Mouse (Mus musculus): ENCODE results near the gene Zfp598. TPM values are rescaled to one million over a fixed set of nuclear protein-coding genes. Genes with fewer than 3 reads are reported as not detected.

The Zfp598 gene
- total and polyA plus RNA-seq, 2 experiments from 2014 or later, result 14.6 to 47.0 TPM

DNA sequence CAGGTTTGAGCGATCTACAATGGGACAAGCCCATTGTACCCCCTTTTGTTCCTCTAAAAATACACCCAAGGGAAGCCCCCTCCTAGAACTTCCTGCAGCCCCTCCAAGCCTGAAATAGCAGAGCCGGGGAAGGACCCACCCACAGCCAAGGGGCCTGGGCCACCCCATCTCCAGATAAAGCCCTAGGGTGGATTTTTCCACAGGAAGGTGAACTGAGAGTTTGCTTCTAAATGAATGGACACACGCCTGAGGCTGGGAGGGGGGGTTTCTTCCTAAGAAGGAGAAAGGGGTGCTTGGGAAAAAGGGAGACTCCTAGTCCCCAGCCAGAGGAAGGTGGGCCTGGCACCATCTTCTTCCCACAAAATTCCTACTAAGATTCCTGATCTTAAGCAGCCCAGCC is 23.6 kb upstream of the Zfp598 start:
- ATAC-seq (no peak), DNase-seq (ENCODE audit: low spot score) (no peak)
- H3K9me3 ChIP-seq (ENCODE audit: low read length), result no peaks in the 10 kb centered on the region
- no peaks in the 10 kb centered on the region for H3K27me3 ChIP-seq (ENCODE audit: insufficient read depth, low read length)
- H3K27ac ChIP-seq, result 0 out of 2 replicates have a peak overlapping the region, but pooled peaks have one; percentile 11
- TF ChIP-seq CTCF (IDR thresholded peaks at IDR 0.05; ENCODE audit: low read depth), result no peak
- H3K4me2 ChIP-seq (ENCODE audit: low read depth, low read length), result no peak overlapping the region
- H3K36me3 ChIP-seq (ENCODE audit: insufficient read depth, low read length), result no peaks in the 10 kb centered on the region
- no peak overlapping the region for H3K4me3 ChIP-seq (ENCODE audit: low read length)
- no peak overlapping the region for H3K9ac ChIP-seq (replicated peaks; ENCODE audit: low read length)
- peaks cover 4% of the 10 kb centered on the region; the same call in 1 of the 2 replicates for H3K4me1 ChIP-seq (ENCODE audit: insufficient read depth, low read length)
- WGBS, result 83% methylated on average over 3 of the region's 3 CpGs

DNA sequence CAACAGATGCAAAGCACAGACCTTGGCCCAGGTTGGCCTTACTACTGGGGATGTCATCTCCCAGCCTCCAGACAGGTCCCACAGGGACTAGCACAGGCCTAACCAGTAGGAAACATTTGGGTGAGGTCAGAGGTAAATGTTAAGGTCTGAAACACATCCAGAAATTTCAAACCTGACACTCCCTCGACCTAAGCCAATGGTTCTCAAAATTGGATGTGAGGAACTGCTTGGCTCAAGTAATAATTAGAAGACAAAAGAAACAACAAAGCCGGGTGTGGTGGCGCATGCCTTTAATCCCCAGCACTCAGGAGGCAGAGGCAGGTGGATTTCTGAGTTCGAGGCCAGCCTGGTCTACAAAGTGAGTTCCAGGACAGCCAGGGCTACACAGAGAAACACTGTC is 23.1 kb upstream of the Zfp598 start:
- Histone ChIP-seq H3K9ac (replicated peaks; ENCODE audit: low read length) (no peak overlapping the region), H3K27me3 (ENCODE audit: insufficient read depth, low read length) (no peaks in the 10 kb centered on the region), H3K4me3 (ENCODE audit: low read length) (no peak overlapping the region), H3K36me3 (ENCODE audit: insufficient read depth, low read length) (no peaks in the 10 kb centered on the region), H3K27ac (no peak overlapping the region), H3K4me1 (ENCODE audit: insufficient read depth, low read length) (peaks cover 4% of the 10 kb centered on the region; the same call in 1 of the 2 replicates), H3K9me3 (ENCODE audit: low read length) (no peaks in the 10 kb centered on the region), H3K4me2 (ENCODE audit: low read depth, low read length) (no peak overlapping the region)
- 79% methylated on average over 4 of the region's 4 CpGs for WGBS
- no peak for DNase-seq (ENCODE audit: low spot score)
- no peak for ATAC-seq
- TF ChIP-seq CTCF (IDR thresholded peaks at IDR 0.05; ENCODE audit: low read depth), result no peak

DNA sequence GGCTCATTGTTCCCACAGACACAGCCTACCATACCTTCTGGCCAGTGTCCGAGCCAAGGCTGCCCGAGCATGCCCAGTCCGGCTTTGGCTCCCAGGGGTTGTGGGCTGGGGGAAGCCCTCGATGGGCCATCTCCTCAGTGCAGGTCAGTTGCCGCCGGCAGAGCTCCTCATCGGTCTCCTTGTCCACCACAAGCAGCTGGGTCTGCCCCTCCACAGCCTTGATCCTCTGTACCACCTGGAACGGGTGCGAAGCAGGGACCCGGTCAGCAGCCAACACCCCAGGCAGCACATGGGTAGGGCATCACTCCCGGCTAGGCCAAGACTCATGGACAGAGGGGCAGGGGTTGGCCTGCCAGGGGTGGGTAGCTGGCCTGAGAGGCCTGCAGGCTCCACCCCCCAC is 22.0 kb upstream of the Zfp598 start:
- no peak for ATAC-seq
- no peaks in the 10 kb centered on the region for H3K27me3 ChIP-seq (ENCODE audit: insufficient read depth, low read length)
- peak overlapping the region; percentile 27; the same call in 1 of the 2 replicates for H3K4me2 ChIP-seq (ENCODE audit: low read depth, low read length)
- WGBS, result 75% methylated on average over 11 of the region's 11 CpGs
- peak overlapping the region; percentile 33; the same call in 1 of the 2 replicates for H3K9ac ChIP-seq (replicated peaks; ENCODE audit: low read length)
- no peaks in the 10 kb centered on the region for H3K9me3 ChIP-seq (ENCODE audit: low read length)
- H3K4me1 ChIP-seq (ENCODE audit: insufficient read depth, low read length), result peaks cover 4% of the 10 kb centered on the region; the same call in 1 of the 2 replicates
- no peak for DNase-seq (ENCODE audit: low spot score)
- no peak for TF ChIP-seq CTCF (IDR thresholded peaks at IDR 0.05; ENCODE audit: low read depth)
- H3K27ac ChIP-seq, result no peak overlapping the region; the same call in 1 of the 2 replicates
- H3K4me3 ChIP-seq (ENCODE audit: low read length), result no peak overlapping the region
- H3K36me3 ChIP-seq (ENCODE audit: insufficient read depth, low read length), result no peaks in the 10 kb centered on the region

DNA sequence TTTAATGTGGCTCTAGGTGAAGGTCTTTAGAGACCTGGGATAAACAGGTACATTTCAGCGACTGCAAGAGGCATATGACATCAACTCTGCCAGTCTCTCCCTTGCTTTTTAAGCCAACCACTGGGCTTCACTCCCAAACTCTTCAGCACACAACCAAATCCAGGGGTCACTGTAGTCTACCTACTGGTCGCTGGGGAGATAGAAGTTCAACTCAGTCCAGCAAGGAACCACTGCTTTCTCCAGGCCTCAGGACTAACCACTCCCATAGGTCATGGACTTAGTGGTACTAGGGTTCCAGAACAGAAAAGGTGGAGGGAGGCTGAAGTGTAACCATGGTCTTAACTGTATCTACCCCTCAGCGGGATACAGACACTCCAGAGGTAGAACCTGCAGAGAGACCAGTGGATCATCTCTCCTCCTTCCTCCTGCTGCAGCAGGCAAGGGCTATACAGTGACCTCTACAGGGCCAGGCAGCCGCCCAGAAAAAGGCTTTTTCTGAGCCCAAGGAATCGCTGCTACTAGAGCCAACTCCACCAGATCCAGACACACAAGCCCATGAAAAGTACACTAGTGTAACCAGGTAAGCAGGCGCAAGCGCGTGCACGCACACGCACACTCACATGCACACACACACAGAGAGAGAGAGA is 20.6 kb upstream of the Zfp598 start:
- Histone ChIP-seq H3K4me1 (ENCODE audit: insufficient read depth, low read length) (peaks cover 4% of the 10 kb centered on the region; the same call in 1 of the 2 replicates), H3K9ac (replicated peaks; ENCODE audit: low read length) (peak overlapping the region; percentile 90; the same call in 1 of the 2 replicates), H3K9me3 (ENCODE audit: low read length) (no peaks in the 10 kb centered on the region), H3K36me3 (ENCODE audit: insufficient read depth, low read length) (no peaks in the 10 kb centered on the region), H3K4me2 (ENCODE audit: low read depth, low read length) (peak overlapping the region; percentile 86), H3K27ac (peak overlapping the region; percentile 83; the same call in 1 of the 2 replicates), H3K27me3 (ENCODE audit: insufficient read depth, low read length) (no peaks in the 10 kb centered on the region), H3K4me3 (ENCODE audit: low read length) (peak overlapping the region; percentile 58)
- no peak for ATAC-seq
- TF ChIP-seq CTCF (IDR thresholded peaks at IDR 0.05; ENCODE audit: low read depth), result peak; percentile 27; the same call in 1 of the 2 replicates
- 73% methylated on average over 10 of the region's 10 CpGs for WGBS
- DNase-seq (ENCODE audit: low spot score), result peak; percentile 30

DNA sequence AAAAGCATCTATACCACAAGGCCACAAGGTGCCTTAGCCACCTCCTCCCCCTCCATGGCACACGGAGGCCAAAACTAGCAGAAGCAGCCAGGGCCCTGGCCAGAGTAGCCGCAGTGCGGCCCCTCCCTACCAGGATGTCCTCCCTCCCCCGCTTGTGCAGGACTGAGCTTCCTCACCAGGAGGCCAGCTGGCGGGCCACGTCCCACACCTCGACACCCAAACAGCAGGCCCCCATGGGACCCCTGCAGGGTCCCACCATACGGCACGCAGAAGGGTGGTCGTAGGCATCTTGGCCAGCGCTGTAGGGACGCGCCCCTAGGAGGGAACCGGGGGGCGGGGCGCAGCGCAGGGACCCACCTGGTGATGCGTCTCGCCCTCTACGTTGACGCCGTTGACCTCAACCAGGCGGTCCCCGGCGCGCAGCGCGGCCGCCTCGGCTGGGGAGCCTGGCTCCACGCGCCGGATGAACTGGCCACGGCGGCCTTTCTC is 19.9 kb upstream of the Zfp598 start:
- WGBS, result 1% methylated on average over 33 of the region's 35 CpGs
- peak overlapping the region; percentile 90 for H3K9ac ChIP-seq (replicated peaks; ENCODE audit: low read length)
- DNase-seq (ENCODE audit: low spot score), result peak; percentile 50
- TF ChIP-seq CTCF (IDR thresholded peaks at IDR 0.05; ENCODE audit: low read depth), result 0 out of 2 replicates have a peak, but pooled peaks have one; percentile 5
- peak; percentile 64 for ATAC-seq
- H3K4me2 ChIP-seq (ENCODE audit: low read depth, low read length), result peak overlapping the region; percentile 86
- H3K27me3 ChIP-seq (ENCODE audit: insufficient read depth, low read length), result no peaks in the 10 kb centered on the region
- peaks cover 4% of the 10 kb centered on the region; the same call in 1 of the 2 replicates for H3K4me1 ChIP-seq (ENCODE audit: insufficient read depth, low read length)
- peak overlapping the region; percentile 58 for H3K4me3 ChIP-seq (ENCODE audit: low read length)
- H3K36me3 ChIP-seq (ENCODE audit: insufficient read depth, low read length), result no peaks in the 10 kb centered on the region
- no peaks in the 10 kb centered on the region for H3K9me3 ChIP-seq (ENCODE audit: low read length)
- H3K27ac ChIP-seq, result peak overlapping the region; percentile 83

DNA sequence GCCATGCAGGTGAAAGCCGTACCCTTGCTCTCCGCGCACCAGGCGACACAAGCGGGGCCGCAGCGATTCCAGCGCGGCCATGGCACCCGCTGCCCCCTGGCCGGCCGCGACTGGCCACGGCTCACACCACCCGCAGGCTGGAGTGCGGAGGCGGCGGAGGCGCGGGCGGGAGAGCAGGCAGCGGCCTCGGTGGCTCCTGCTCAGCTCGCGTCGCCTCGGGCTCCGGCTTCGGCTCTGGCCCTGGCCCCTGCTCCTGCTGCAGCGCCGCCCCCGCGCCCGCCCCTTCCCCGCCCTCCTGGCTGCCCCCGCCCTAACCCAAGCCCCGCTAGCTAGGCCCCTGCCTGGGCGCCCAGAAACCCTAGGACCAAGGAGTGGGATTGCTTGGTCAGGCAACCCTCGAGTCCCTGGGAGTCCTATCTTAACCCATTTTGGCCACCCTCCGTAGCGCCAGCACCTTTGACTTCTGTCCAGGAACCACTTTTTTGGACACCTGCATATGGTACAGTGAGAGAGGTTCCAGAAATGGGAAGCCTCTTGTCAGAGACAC is 19.3 kb upstream of the Zfp598 start, which contains the start of gene Slc9a3r2:
TSS of gene Slc9a3r2 (minus strand) at position 258 of the 547 bp plus-strand sequence.
- peak within 1 kb of the TSS; percentile 86 for H3K4me2 ChIP-seq (ENCODE audit: low read depth, low read length)
- H3K27ac ChIP-seq, result peak within 1 kb of the TSS; percentile 83
- ATAC-seq (peak; percentile 50), DNase-seq (ENCODE audit: low spot score) (peak; percentile 68)
- under 1% methylated on average over 30 of the region's 41 CpGs for WGBS
- H3K4me3 ChIP-seq (ENCODE audit: low read length), result peak within 1 kb of the TSS; percentile 58
- H3K9ac ChIP-seq (replicated peaks; ENCODE audit: low read length), result peak within 1 kb of the TSS; percentile 90
- no peaks in the 10 kb centered on the region for H3K27me3 ChIP-seq (ENCODE audit: insufficient read depth, low read length)
- no peaks in the 10 kb centered on the region for H3K36me3 ChIP-seq (ENCODE audit: insufficient read depth, low read length)
- no peak for TF ChIP-seq CTCF (IDR thresholded peaks at IDR 0.05; ENCODE audit: low read depth)
- no peaks in the 10 kb centered on the region for H3K9me3 ChIP-seq (ENCODE audit: low read length)
- peaks cover 4% of the 10 kb centered on the region; the same call in 1 of the 2 replicates for H3K4me1 ChIP-seq (ENCODE audit: insufficient read depth, low read length)
